Mouse (Mus musculus) layer of hippocampus, postnatal 10 days (tissue): Measurements from ENCODE around the gene Tmem183a. TPM values are rescaled to one million over a fixed set of nuclear protein-coding genes. Genes with fewer than 3 reads are reported as not detected.

Source experiments
- DNase-seq, 2 experiments: peaks; one replicate each; pipeline ENCODE4 v3.0.0; 2021; ENCODE audit warnings: low spot score in 2 of 2
- total RNA-seq, 2 experiments: library from RNA; stranded (reverse); gene quantifications; 2 replicates each; pipeline ENCODE4 v1.2.3; 2021

Tmem183a gene
- total RNA-seq, 2 experiments from 2014 or later, result 96.2 to 104 TPM

- peak; percentile 37 to 58 for DNase-seq
Measured at GRCm38 (mm10) chr1:134322591-134322990, 39.2 kb downstream of the Tmem183a start.

- no peak for DNase-seq
Measured at GRCm38 (mm10) chr1:134320691-134321301, 41.0 kb downstream of the Tmem183a start.

- DNase-seq, result no peak
Measured at GRCm38 (mm10) chr1:134318261-134318660, 43.5 kb downstream of the Tmem183a start.

- no peak for DNase-seq
Measured at GRCm38 (mm10) chr1:134316361-134316760, 45.4 kb downstream of the Tmem183a start.

- DNase-seq, result no peak
Measured at GRCm38 (mm10) chr1:134315181-134315580, 46.6 kb downstream of the Tmem183a start.

GRCm38 (mm10) chr1:134311760-134312159 lies 50.0 kb downstream of the Tmem183a start:
- no peak for DNase-seq

- DNase-seq, result no peak
Measured at GRCm38 (mm10) chr1:134310729-134311128, 51.0 kb downstream of the Tmem183a start.

GRCm38 (mm10) chr1:134310291-134310690 lies 51.5 kb downstream of the Tmem183a start:
- DNase-seq, result no peak

- DNase-seq, result no peak
Measured at GRCm38 (mm10) chr1:134307409-134307808, 54.4 kb downstream of the Tmem183a start.

GRCm38 (mm10) chr1:134304940-134305339 lies 56.8 kb downstream of the Tmem183a start:
- no peak for DNase-seq

GRCm38 (mm10) chr1:134302568-134303238 lies 59.1 kb downstream of the Tmem183a start:
- DNase-seq, result no peak

- peak in 1 of 2 experiments; percentile 46 for DNase-seq
Measured at GRCm38 (mm10) chr1:134298636-134299411, 63.0 kb downstream of the Tmem183a start.

GRCm38 (mm10) chr1:134297265-134297664 lies 64.5 kb downstream of the Tmem183a start:
- peak; percentile 36 to 44 for DNase-seq

Other genes with a start within 250 kb of the Tmem183a start
- 1 to 10 TPM; 5.4 to 6.5 TPM for gene Chil1, start 179.8 kb downstream of the Tmem183a start, total RNA-seq
- gene Mybph, start 168.5 kb downstream of the Tmem183a start, total RNA-seq, result not detected
- gene Adora1, start 126.5 kb downstream of the Tmem183a start, total RNA-seq, result 100 to 1,000 TPM; 162 to 169 TPM
- not detected for gene Myog, start 72.0 kb downstream of the Tmem183a start, total RNA-seq
- gene Ppfia4, start 29.1 kb downstream of the Tmem183a start, total RNA-seq, result 10 to 100 TPM; 84.9 to 97.0 TPM
- not detected for gene 4933406M09Rik, start 24.0 kb upstream of the Tmem183a start, total RNA-seq
- gene Cyb5r1, start 43.6 kb upstream of the Tmem183a start, total RNA-seq, result 10 to 100 TPM; 23.6 to 30.5 TPM
- gene Adipor1, start 53.4 kb upstream of the Tmem183a start, total RNA-seq, result 10 to 100 TPM; 60.6 to 63.8 TPM
- 10 to 100 TPM; 37.7 to 39.5 TPM for gene Klhl12, start 93.6 kb upstream of the Tmem183a start, total RNA-seq
- 10 to 100 TPM; 28.9 to 33.9 TPM for gene Rabif, start 132.7 kb upstream of the Tmem183a start, total RNA-seq
- not detected for gene Mgat4e, start 187.7 kb upstream of the Tmem183a start, total RNA-seq
- 10 to 100 TPM; 74.6 to 75.4 TPM for gene Kdm5b, start 198.2 kb upstream of the Tmem183a start, total RNA-seq